Mouse (Mus musculus) gastrocnemius, adult 8-10 months (tissue): ENCODE data around the gene Drc1. TPM values are rescaled to one million over a fixed set of nuclear protein-coding genes. Genes with fewer than 3 reads are reported as not detected.

Source experiments
- DNase-seq, 2 experiments: peaks; one replicate each; pipeline ENCODE4 v3.0.0; 2022; ENCODE audit warnings: low spot score in 2 of 2
- total RNA-seq, 4 experiments: library from RNA; stranded (reverse); gene quantifications; 2 replicates each; pipeline ENCODE4 v1.2.4; 2022

Gene Drc1
- total RNA-seq, 4 experiments from 2014 or later = not detected

- DNase-seq = no peak
Measured at GRCm38 (mm10) chr5:30411524-30411923, 130.3 kb downstream of the Drc1 start.

- DNase-seq = no peak
Measured at GRCm38 (mm10) chr5:30415381-30415780, 134.2 kb downstream of the Drc1 start.

GRCm38 (mm10) chr5:30415876-30416275 is 134.7 kb downstream of the Drc1 start:
- no peak for DNase-seq

Other genes starting within 250 kb of the Drc1 start
- gene Tyms, start 207.8 kb upstream of the Drc1 start, total RNA-seq = 1 to 10 TPM in 1 of 4 experiments, under 1 TPM in 3; 0.51 to 1.0 (median 0.71) TPM
- not detected for gene Garem2, start 176.2 kb upstream of the Drc1 start, total RNA-seq
- not detected for gene 3110082J24Rik, start 175.3 kb upstream of the Drc1 start, total RNA-seq
- gene Hadha, start 126.2 kb upstream of the Drc1 start, total RNA-seq = 100 to 1,000 TPM; 282 to 349 (median 303) TPM
- gene Hadhb, start 126.1 kb upstream of the Drc1 start, total RNA-seq = 100 to 1,000 TPM; 363 to 499 (median 389) TPM
- gene Adgrf3, start 75.7 kb upstream of the Drc1 start, total RNA-seq = not detected
- 10 to 100 TPM in 1 of 4 experiments, 1 to 10 TPM in 3; 7.4 to 10.8 (median 8.6) TPM for gene Selenoi, start 48.8 kb upstream of the Drc1 start, total RNA-seq
- gene Otof, start 180.5 kb downstream of the Drc1 start, total RNA-seq = under 1 TPM in 3 of 4 experiments, not detected in 1; 0.02 to 0.05 (median 0.04) TPM
- gene 1700001C02Rik, start 184.7 kb downstream of the Drc1 start, total RNA-seq = not detected